Mouse (Mus musculus) cortical plate, adult 2 months (tissue): ENCODE results near the gene Mta1. TPM values are rescaled to one million over a fixed set of nuclear protein-coding genes. Genes with fewer than 3 reads are reported as not detected.
A peak's percentile ranks its signal among the peaks of the same experiment; 100 is the strongest.

Source experiments
- H3K27ac ChIP-seq: fragments of 200-500 bp; 2 replicates; pipeline ENCODE4 v1.5.1; 2012; ENCODE audit warnings: low read length, control low read depth, inconsistent platforms; ENCODE audit not compliant: insufficient read depth
- H3K4me1 ChIP-seq: fragments of 200-500 bp; 2 replicates; pipeline ENCODE4 v1.6.1; 2011; ENCODE audit warnings: low read length; ENCODE audit not compliant: control insufficient read depth, insufficient read depth
- H3K4me3 ChIP-seq: fragments of 200-500 bp; 2 replicates; pipeline ENCODE4 v1.5.1; 2011; ENCODE audit warnings: mild to moderate bottlenecking, low read length, control low read depth; ENCODE audit not compliant: insufficient read depth
- CTCF ChIP-seq: fragments of 200-500 bp; IDR thresholded peaks from 2 replicates; pipeline ENCODE4 v1.5.1; 2011; ENCODE audit warnings: mild to moderate bottlenecking, control low read depth, low read length; ENCODE audit not compliant: insufficient read depth; ENCODE audit errors: extremely low read depth
- POLR2A ChIP-seq: fragments of 200-500 bp; IDR thresholded peaks from 2 replicates; pipeline ENCODE4 v1.6.1; 2011; ENCODE audit warnings: mild to moderate bottlenecking, low read length, control low read depth; ENCODE audit not compliant: insufficient read depth; ENCODE audit errors: extremely low read depth
- polyA plus RNA-seq: library from polyadenylated mRNA; depleted of rRNA; stranded (reverse); fragments of >200 nt; gene quantifications from 2 replicates; pipeline ENCODE4 v1.2.3, GENCODE M21; 2012

The Mta1 gene
- polyA plus RNA-seq, 1 experiment = 68.7 TPM

- H3K27ac ChIP-seq = no peak overlapping the region
- TF ChIP-seq CTCF (no peak), POLR2A (no peak)
- no peak overlapping the region for H3K4me3 ChIP-seq
- peaks cover 15% of the 10 kb centered on the region for H3K4me1 ChIP-seq
Measured at GRCm38 (mm10) chr12:113106386-113106785, 8.3 kb downstream of the Mta1 start.

DNA sequence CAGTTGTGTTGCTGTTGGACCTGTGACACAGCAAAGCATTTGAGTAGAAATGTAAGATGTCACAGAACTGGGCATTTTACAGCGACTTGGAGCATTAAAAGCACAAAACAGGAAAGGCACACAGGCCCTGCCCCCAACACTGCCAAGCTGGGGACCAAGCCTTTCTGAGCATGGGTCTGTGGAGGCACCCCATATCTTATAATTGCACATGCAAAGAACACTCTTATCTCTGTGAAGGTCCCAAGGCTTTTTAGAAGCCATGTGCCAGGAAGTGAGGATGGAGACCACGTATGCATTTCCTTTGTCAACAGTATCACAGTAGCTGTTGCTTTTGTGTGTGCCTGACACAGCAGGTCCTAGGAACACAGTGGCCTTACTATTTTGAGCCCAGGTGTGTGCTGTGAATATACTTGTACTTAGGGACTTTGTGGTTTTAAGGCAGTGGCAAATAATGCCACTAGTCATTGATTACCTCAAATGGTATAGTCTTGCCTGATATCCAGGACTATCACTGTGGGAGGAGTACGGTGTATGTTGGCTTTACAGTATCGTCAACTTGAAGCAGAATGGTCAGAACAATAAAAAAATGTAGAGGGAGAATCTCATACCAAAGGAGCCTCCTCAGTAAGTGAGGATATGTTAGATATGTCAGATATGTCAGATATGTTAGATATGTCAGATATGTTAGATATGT lies 9.5 kb downstream of the Mta1 start:
- Histone ChIP-seq H3K4me1 (peaks cover 11% of the 10 kb centered on the region), H3K27ac (no peak overlapping the region), H3K4me3 (no peak overlapping the region)
- TF ChIP-seq CTCF (no peak), POLR2A (no peak)

GRCm38 (mm10) chr12:113108528-113109283 lies 10.6 kb downstream of the Mta1 start:
- Histone ChIP-seq H3K4me3 (no peak overlapping the region), H3K4me1 (peaks cover 11% of the 10 kb centered on the region), H3K27ac (no peak overlapping the region)
- TF ChIP-seq POLR2A = no peak
- TF ChIP-seq CTCF = no peak

DNA sequence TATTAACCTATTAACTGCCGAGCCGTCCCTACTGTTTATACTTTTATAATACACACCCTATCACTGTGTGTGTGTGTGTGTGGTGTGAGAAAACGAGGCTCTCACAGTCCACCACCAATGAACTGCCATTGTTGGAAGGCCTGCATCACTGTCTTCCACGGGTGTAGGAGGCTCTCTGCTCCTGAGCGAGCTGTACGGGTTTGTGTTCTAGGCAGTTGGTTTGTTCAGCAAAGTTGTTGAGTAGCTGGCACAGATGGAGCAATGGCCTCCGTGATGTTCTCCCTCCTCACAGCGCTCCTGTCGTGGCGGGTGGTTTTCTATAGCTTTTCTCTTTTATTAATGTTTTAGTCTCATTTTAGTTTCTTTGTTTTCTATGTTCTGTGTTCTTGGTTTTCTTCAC lies 11.7 kb downstream of the Mta1 start:
- Histone ChIP-seq H3K27ac (no peak overlapping the region), H3K4me1 (peaks cover 11% of the 10 kb centered on the region), H3K4me3 (no peak overlapping the region)
- TF ChIP-seq CTCF = no peak
- no peak for TF ChIP-seq POLR2A

- H3K4me1 ChIP-seq = peaks cover 2% of the 10 kb centered on the region
- H3K27ac ChIP-seq = no peak overlapping the region
- TF ChIP-seq CTCF (no peak), POLR2A (no peak)
- no peak overlapping the region for H3K4me3 ChIP-seq
Measured at GRCm38 (mm10) chr12:113114141-113114540, 16.1 kb downstream of the Mta1 start.

DNA sequence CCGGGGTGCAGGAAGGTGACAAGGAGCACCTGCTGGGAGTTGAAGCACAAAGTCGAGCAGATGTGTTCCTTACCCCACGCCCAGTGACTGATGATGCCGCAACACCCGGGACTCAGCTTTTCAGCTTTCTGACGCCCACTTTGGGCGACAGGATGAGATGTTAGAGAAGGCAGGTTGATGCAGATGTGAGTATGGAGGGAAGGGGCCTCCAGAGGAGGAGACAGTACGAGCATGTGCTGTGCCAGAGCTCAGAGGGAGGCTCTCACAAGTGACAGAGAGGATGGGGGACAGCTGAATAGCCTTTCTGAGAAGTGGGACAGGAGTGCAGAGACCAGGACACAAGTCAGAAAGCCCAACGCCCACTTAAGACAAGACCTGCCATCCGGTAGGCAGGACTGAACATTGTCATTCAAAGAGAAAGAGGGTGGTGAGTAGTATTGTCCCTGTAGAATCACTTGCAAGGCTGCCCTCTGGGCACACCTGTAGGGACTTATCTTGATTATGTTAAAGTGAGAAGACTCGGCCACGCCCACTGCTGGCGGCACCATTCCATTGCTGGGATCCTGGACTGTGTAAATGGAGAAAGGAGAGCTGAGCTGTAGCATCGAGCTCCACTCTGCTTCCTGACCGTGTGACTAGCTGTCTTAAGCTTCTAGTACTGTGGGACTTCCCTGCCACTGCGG lies 16.9 kb downstream of the Mta1 start:
- H3K27ac ChIP-seq = no peak overlapping the region
- H3K4me1 ChIP-seq = peaks cover 3% of the 10 kb centered on the region
- H3K4me3 ChIP-seq = no peak overlapping the region
- TF ChIP-seq CTCF (no peak), POLR2A (no peak)

- Histone ChIP-seq H3K4me1 (0 out of 2 replicates have a peak, but pooled peaks cover 1% of the 10 kb centered on the region), H3K27ac (no peak overlapping the region), H3K4me3 (no peak overlapping the region)
- peak; percentile 90 for TF ChIP-seq CTCF
- no peak for TF ChIP-seq POLR2A
Measured at GRCm38 (mm10) chr12:113119516-113120410, 21.7 kb downstream of the Mta1 start.

GRCm38 (mm10) chr12:113124726-113125125 lies 26.6 kb downstream of the Mta1 start:
- H3K4me3 ChIP-seq = no peak overlapping the region
- TF ChIP-seq POLR2A (no peak), CTCF (no peak)
- no peaks in the 10 kb centered on the region for H3K4me1 ChIP-seq
- no peak overlapping the region for H3K27ac ChIP-seq

DNA sequence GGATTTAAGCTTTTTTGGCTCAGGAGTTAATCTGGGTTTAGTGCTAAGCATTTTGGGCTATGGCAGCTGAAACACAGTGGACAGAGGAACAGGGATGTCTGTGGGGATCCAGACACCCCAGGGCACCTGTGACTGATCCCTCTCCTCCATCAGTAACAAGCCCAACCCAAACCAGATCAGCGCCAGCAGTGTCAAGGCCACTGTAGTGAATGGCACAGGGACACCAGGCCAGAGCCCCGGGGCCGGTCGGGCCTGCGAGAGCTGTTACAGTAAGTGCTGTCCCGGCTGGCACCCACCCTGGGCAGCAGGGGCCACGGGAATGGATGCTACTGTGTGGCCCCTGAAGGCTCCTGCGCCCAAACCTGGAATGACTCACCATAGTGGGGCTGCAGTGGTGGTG lies 32.7 kb downstream of the Mta1 start:
- H3K4me1 ChIP-seq = no peaks in the 10 kb centered on the region
- H3K27ac ChIP-seq = no peak overlapping the region
- no peak for TF ChIP-seq CTCF
- TF ChIP-seq POLR2A = no peak
- no peak overlapping the region for H3K4me3 ChIP-seq
